ENCODE assay signal across 10 mouse cellular contexts in genomic region chr6:129228935-129229773, GRCm38 (mm10). TPM values are rescaled to one million over a fixed set of nuclear protein-coding genes. Genes with fewer than 3 reads are reported as not detected.
DNase-seq lines count a peak whose midpoint lies in the region; ATAC-seq and TF ChIP-seq lines count a peak whose summit lies in the region.
"Had no signal": no experiment of that assay in that cellular context is flagged by ENCODE, and none has a peak within 500 bp of the region (broad histone marks: within the 10 kb centered on the region; RNA-seq: fewer than 3 reads in every experiment).

No protein-coding gene starts in this region.

- no peak overlapping the region for H3K4me3 ChIP-seq in layer of hippocampus, adult 2 months
- no peak overlapping the region for H3K4me3 ChIP-seq in CH12.LX (replicated peaks in 1 of 3; ENCODE audit: low read depth in 2 of 3, low read length in 2 of 3, poor library complexity in 1 of 3)
- no peak overlapping the region for H3K4me3 ChIP-seq in liver, embryonic 12.5 days
- H3K4me3 ChIP-seq: midbrain, embryonic 10.5 days had no signal

- H3K27ac ChIP-seq in layer of hippocampus, adult 2 months = peak overlapping the region; percentile 68
- H3K27ac ChIP-seq in CH12.LX (ENCODE audit: insufficient read depth, low read depth) = peak overlapping the region; percentile 98
- H3K27ac ChIP-seq in liver, embryonic 12.5 days = peak overlapping the region; percentile 80
- H3K27ac ChIP-seq: midbrain, embryonic 10.5 days had no signal

- peaks cover 35 to 49% of the 10 kb centered on the region in 2 experiments for H3K4me1 ChIP-seq in CH12.LX (ENCODE audit: control insufficient read depth in 1 of 2, insufficient read depth in 2 of 2)
- peaks cover 59% of the 10 kb centered on the region for H3K4me1 ChIP-seq in liver, embryonic 12.5 days
- H3K4me1 ChIP-seq: midbrain, embryonic 10.5 days had no signal

- H3K79me2 ChIP-seq in CH12.LX (replicated peaks; ENCODE audit: control insufficient read depth, extremely low read depth, insufficient read depth, poor library complexity, severe bottlenecking) = peaks cover 3% of the 10 kb centered on the region; the same call in 1 of the 2 replicates

- peak overlapping the region; percentile 78; the same call in 1 of the 2 replicates for H3K9ac ChIP-seq in CH12.LX (ENCODE audit: insufficient read depth, low read depth)
- 0 out of 2 replicates have a peak overlapping the region, but pooled peaks have one; percentile 23 for H3K9ac ChIP-seq in liver, embryonic 12.5 days

- dilution Hi-C loops in CH12.LX (cut with MboI; ENCODE audit: extremely low pct_ligation_motif_present, extremely low pct_unique_long_range_greater_than_20kb, low sequenced_read_pairs) = no loop called here

- 0 out of 2 replicates have a peak overlapping the region, but pooled peaks have one; percentile 6 for H3K4me2 ChIP-seq in CH12.LX (ENCODE audit: insufficient read depth, low read depth, poor library complexity, severe bottlenecking)
- H3K4me2 ChIP-seq in liver, embryonic 12.5 days = peak overlapping the region; percentile 23; the same call in 1 of the 2 replicates

- no peak for ATAC-seq in liver, embryonic 12.5 days

- no peaks in the 10 kb centered on the region for H3K27me3 ChIP-seq in CH12.LX (replicated peaks)
- no peaks in the 10 kb centered on the region for H3K27me3 ChIP-seq in liver, embryonic 12.5 days (replicated peaks)

- in situ Hi-C loops in CH12.LX (cut with MboI; ENCODE audit: low pct_ligation_motif_present, low pct_unique_long_range_greater_than_20kb, low sequenced_read_pairs) = no loop called here

- TF ChIP-seq CTCF in layer of hippocampus, adult 2 months (conservative IDR thresholded peaks at IDR 0.05) = no peak
- TF ChIP-seq CTCF in CH12.LX (conservative IDR thresholded peaks at IDR 0.05 in 1 of 2, IDR thresholded peaks at IDR 0.05 in 1 of 2; ENCODE audit: low read depth in 2 of 2, low read length in 2 of 2) = no peak

- H3K9me3 ChIP-seq in CH12.LX (replicated peaks; ENCODE audit: low read length) = peaks cover 9% of the 10 kb centered on the region
- H3K9me3 ChIP-seq in liver, embryonic 12.5 days (replicated peaks) = no peaks in the 10 kb centered on the region
- H3K9me3 ChIP-seq: midbrain, embryonic 10.5 days had no signal

- TF ChIP-seq RAD21 in CH12.LX (IDR thresholded peaks at IDR 0.05; ENCODE audit: low read depth, low read length) = no peak

- WGBS in liver, embryonic 12.5 days (ENCODE audit: insufficient replicate concordance) = 40% methylated on average over 3 of the region's 3 CpGs

- no peak for TF ChIP-seq POLR2A in CH12.LX (IDR thresholded peaks at IDR 0.05; ENCODE audit: low read depth, low read length)

- DNase-seq in layer of hippocampus, adult 2 months (ENCODE audit: low spot score in 2 of 2) = no peak
- DNase-seq in layer of hippocampus, adult 9-11 months = no peak
- no peak for DNase-seq in CH12.LX (ENCODE audit: extremely low read depth)
- DNase-seq in R1 (ENCODE audit: low read depth, low spot score) = peak; percentile 13
- no peak for DNase-seq in cerebellum, adult 8-10 months
- no peak for DNase-seq in ovary, postnatal 36 days (ENCODE audit: low spot score)
- DNase-seq in gastrocnemius, adult 8-10 months (ENCODE audit: low spot score in 2 of 2) = no peak

- peaks cover 2 to 11% of the 10 kb centered on the region in 2 experiments for H3K36me3 ChIP-seq in CH12.LX (replicated peaks in 1 of 2; ENCODE audit: control insufficient read depth in 1 of 2, insufficient read depth in 1 of 2, low read length in 1 of 2)
- H3K36me3 ChIP-seq in liver, embryonic 12.5 days = no peaks in the 10 kb centered on the region
- H3K36me3 ChIP-seq: midbrain, embryonic 10.5 days had no signal

- no peak for TF ChIP-seq EP300 in CH12.LX (IDR thresholded peaks at IDR 0.05; ENCODE audit: low read length)

TF ChIP-seq in CH12.LX, 34 proteins besides CTCF, POLR2A, EP300 and RAD21:
- no peak for TF ChIP-seq GABPA (IDR thresholded peaks at IDR 0.05; ENCODE audit: insufficient replicate concordance, low read depth, low read length)
- no peak; the same call in 1 of the 2 replicates for TF ChIP-seq BHLHE40 (IDR thresholded peaks at IDR 0.05; ENCODE audit: low read depth, low read length)
- 0 out of 2 replicates have a peak, but pooled peaks have one; percentile 12 for TF ChIP-seq JUND (conservative IDR thresholded peaks at IDR 0.05; ENCODE audit: low read depth, low read length)
- no peak for TF ChIP-seq TCF12 (IDR thresholded peaks at IDR 0.05; ENCODE audit: low read depth, low read length)
- no peak for TF ChIP-seq MAX (IDR thresholded peaks at IDR 0.05; ENCODE audit: low read length)
- no peak for TF ChIP-seq NELFE (IDR thresholded peaks at IDR 0.05; ENCODE audit: low read depth, low read length)
- TF ChIP-seq MAZ (IDR thresholded peaks at IDR 0.05; ENCODE audit: low read depth, low read length) = no peak
- TF ChIP-seq JUN (IDR thresholded peaks at IDR 0.05; ENCODE audit: insufficient read depth, low read depth, low read length) = no peak
- TF ChIP-seq ETS1 (conservative IDR thresholded peaks at IDR 0.05; ENCODE audit: low read depth, low read length) = peak; percentile 45; the same call in 1 of the 2 replicates
- no peak for TF ChIP-seq NRF1 (IDR thresholded peaks at IDR 0.05; ENCODE audit: low read depth, low read length)
- TF ChIP-seq MYC (IDR thresholded peaks at IDR 0.05; ENCODE audit: low read depth, low read length) = no peak
- TF ChIP-seq MEF2A (IDR thresholded peaks at IDR 0.05; ENCODE audit: borderline replicate concordance, low read depth, low read length) = peak; percentile 78
- no peak for TF ChIP-seq MXI1 (IDR thresholded peaks at IDR 0.05; ENCODE audit: low read depth, low read length)
TF ChIP-seq in CH12.LX: peak in this region for 3.

RNA-seq across cellular contexts. Expression of gene Cd69, which starts 46.1 kb away (rescaled TPM):
- not detected for total RNA-seq in layer of hippocampus, adult 2 months (2021)
- 112 and 132 TPM in 2 replicates for total RNA-seq in CH12.LX (2012; rRNA removed)
- total RNA-seq in CH12.LX (2014; rRNA removed) = 229 and 269 TPM in 2 replicates
- polyA plus RNA-seq in CH12.LX (2012; ENCODE audit: insufficient read length, low read depth) = 71.2 and 71.3 TPM in 2 replicates
- polyA plus RNA-seq in liver, embryonic 12.5 days (2016; fragmentation: Nextera tagmentation; extraction: Ambion mirVana) = 1.3 TPM in 2 replicates
- total RNA-seq in gastrocnemius, adult 8-10 months (2022) = not detected
- polyA plus RNA-seq: adrenal gland, adult 2 months had no signal

RNA-seq across cellular contexts. Expression of gene Clec2d, which starts 48.7 kb away (rescaled TPM):
- 1 to 10 TPM; 7.3 to 7.4 TPM for total RNA-seq in layer of hippocampus, adult 2 months (2021)
- total RNA-seq in CH12.LX (2012; rRNA removed) (50.7 and 53.4 TPM in 2 replicates), CH12.LX (2014; rRNA removed) (19.7 and 25.9 TPM in 2 replicates)
- 5.1 and 6.0 TPM in 2 replicates for polyA plus RNA-seq in CH12.LX (2012; ENCODE audit: insufficient read length, low read depth)
- polyA plus RNA-seq in liver, embryonic 12.5 days (2016; fragmentation: Nextera tagmentation; extraction: Ambion mirVana) = not detected in 2 replicates
- 10 to 100 TPM; 60.1 to 87.3 (median 74.7) TPM for total RNA-seq in gastrocnemius, adult 8-10 months (2022)
- polyA plus RNA-seq: midbrain, embryonic 10.5 days had no signal

Comparison
In these comparisons a context has a peak if more than half of its experiments do, and no peak if none do; other contexts are left out.
1. RNA of gene Cd69, which starts 46.1 kb away (total RNA-seq): 112 to 269 TPM in CH12.LX; not detected in layer of hippocampus, adult 2 months and not detected in gastrocnemius, adult 8-10 months; every median in the first group is over 100 times any median in the second.
2. Peak in every context shown above with its lines, with median percentiles within 50 percentile points of each other: H3K27ac ChIP-seq.